Mouse (Mus musculus) kidney, adult 2 months (tissue): ENCODE data around the gene Ephx3.

ENCODE experiments used
- CTCF ChIP-seq: fragments of 200-500 bp; conservative IDR thresholded peaks from 2 replicates; pipeline ENCODE4 v1.5.1; 2011; ENCODE audit warnings: low read depth, mild to moderate bottlenecking, control low read depth, low read length, moderate library complexity, mixed read lengths; ENCODE audit not compliant: insufficient read depth, insufficient read length
- POLR2A ChIP-seq: fragments of 200-500 bp; IDR thresholded peaks from one replicate; pipeline ENCODE4 v1.6.1; 2011; ENCODE audit warnings: low read depth, low read length, control low read depth

GRCm38 (mm10) chr17:32142234-32142633, 47.1 kb downstream of the Ephx3 start:
- TF ChIP-seq POLR2A (no peak), CTCF (no peak)
